Mouse (Mus musculus) forebrain, embryonic 11.5 days (tissue): ENCODE results near the gene Figla. TPM values are rescaled to one million over a fixed set of nuclear protein-coding genes. Genes with fewer than 3 reads are reported as not detected.

Experiments
- ATAC-seq: fragments of 200-750 bp; cut with Nextera tagmentation; replicated peaks from 2 replicates; pipeline ENCODE4 v1.8.0; 2017; ENCODE audit warnings: moderate TSS enrichment; ENCODE audit not compliant: low FRiP score
- DNase-seq: peaks from one replicate; pipeline ENCODE4 v3.0.0-alpha.2; 2017; ENCODE audit warnings: low spot score
- H3K27ac ChIP-seq: fragments of 300-500 bp; sonication (generic); 2 replicates; pipeline ENCODE4 v1.5.1; 2014; ENCODE audit warnings: low read depth, low read length
- H3K27me3 ChIP-seq: fragments of 300-500 bp; sonication (generic); 2 replicates; pipeline ENCODE4 v1.6.1; 2014; ENCODE audit warnings: mild to moderate bottlenecking, low read length, mixed read lengths; ENCODE audit not compliant: control insufficient read depth, insufficient read depth
- H3K36me3 ChIP-seq: fragments of 300-500 bp; sonication (generic); 2 replicates; pipeline ENCODE4 v1.6.1; 2014; ENCODE audit warnings: mild to moderate bottlenecking, low read length, moderate library complexity, mixed read lengths; ENCODE audit not compliant: control insufficient read depth, insufficient read depth
- H3K4me1 ChIP-seq: fragments of 300-500 bp; sonication (generic); replicated peaks from 2 replicates; pipeline ENCODE4 v1.6.1; 2014; ENCODE audit warnings: low read length, mixed read lengths; ENCODE audit not compliant: control insufficient read depth, insufficient read depth
- H3K4me2 ChIP-seq: fragments of 300-500 bp; sonication (generic); 2 replicates; pipeline ENCODE4 v1.6.1; 2014; ENCODE audit warnings: low read depth, mild to moderate bottlenecking, low read length, moderate library complexity, mixed read lengths; ENCODE audit not compliant: severe bottlenecking
- H3K4me3 ChIP-seq: fragments of 300-500 bp; sonication (generic); 2 replicates; pipeline ENCODE4 v1.5.1; 2014; ENCODE audit warnings: low read depth, low read length
- H3K9ac ChIP-seq: fragments of 300-500 bp; sonication (generic); 2 replicates; pipeline ENCODE4 v1.6.1; 2014; ENCODE audit warnings: low read length
- H3K9me3 ChIP-seq: fragments of 300-500 bp; sonication (generic); 2 replicates; pipeline ENCODE4 v1.6.1; 2016; ENCODE audit warnings: low read length, mixed read lengths; ENCODE audit not compliant: control insufficient read depth
- WGBS: fragments of 180-500 bp; shearing (Covaris S2); extraction: QIAGEN DNeasy Blood & Tissue Kit; methylation state at CpG from one replicate; pipeline ENCODE4 v1.1.7; 2014; 5-methylcytosine and 5-hydroxymethylcytosine counted together
- polyA plus RNA-seq: library from polyadenylated mRNA; unstranded; fragments of >200 nt; fragmentation: Nextera tagmentation; extraction: Ambion mirVana; gene quantifications from 2 replicates; pipeline ENCODE4 v1.2.1, GENCODE M21; 2014

The Figla gene
- polyA plus RNA-seq, 1 experiment from 2014 or later = not detected

- no peaks in the 10 kb centered on the region for H3K9me3 ChIP-seq
- H3K27ac ChIP-seq = no peak overlapping the region
- no peaks in the 10 kb centered on the region for H3K36me3 ChIP-seq
- no peak overlapping the region for H3K9ac ChIP-seq
- no peak overlapping the region for H3K4me2 ChIP-seq
- no peaks in the 10 kb centered on the region for H3K27me3 ChIP-seq
- no peak overlapping the region for H3K4me3 ChIP-seq
- 81% methylated on average over 4 of the region's 4 CpGs for WGBS
- H3K4me1 ChIP-seq = no peaks in the 10 kb centered on the region
- ATAC-seq (no peak), DNase-seq (peak; percentile 25)
Observed at GRCm38 (mm10) chr6:86019415-86020237, 3.7 kb downstream of the Figla start.

- Histone ChIP-seq H3K4me3 (no peak overlapping the region), H3K4me1 (no peaks in the 10 kb centered on the region), H3K4me2 (no peak overlapping the region), H3K36me3 (no peaks in the 10 kb centered on the region), H3K27me3 (no peaks in the 10 kb centered on the region), H3K9ac (no peak overlapping the region), H3K9me3 (no peaks in the 10 kb centered on the region), H3K27ac (no peak overlapping the region)
- DNase-seq (peak; percentile 58), ATAC-seq (no peak)
- WGBS = 16% methylated on average over 3 of the region's 3 CpGs
Observed at GRCm38 (mm10) chr6:86020948-86021347, 5.0 kb downstream of the Figla start.

GRCm38 (mm10) chr6:86026632-86027292 lies 10.8 kb downstream of the Figla start:
- Histone ChIP-seq H3K36me3 (no peaks in the 10 kb centered on the region), H3K9ac (no peak overlapping the region), H3K4me3 (no peak overlapping the region), H3K4me1 (peaks cover 2% of the 10 kb centered on the region; the same call in 1 of the 2 replicates), H3K4me2 (no peak overlapping the region), H3K27ac (no peak overlapping the region), H3K27me3 (no peaks in the 10 kb centered on the region; the same call in 1 of the 2 replicates), H3K9me3 (no peaks in the 10 kb centered on the region)
- 84% methylated on average over 8 of the region's 8 CpGs for WGBS
- no peak for ATAC-seq
- no peak for DNase-seq

GRCm38 (mm10) chr6:86028150-86028549 lies 12.2 kb downstream of the Figla start:
- DNase-seq (no peak), ATAC-seq (peak; percentile 53; the same call in 1 of the 2 replicates)
- H3K9ac ChIP-seq = peak overlapping the region; percentile 90
- H3K36me3 ChIP-seq = no peaks in the 10 kb centered on the region
- WGBS = 67% methylated on average over 2 of the region's 2 CpGs
- no peaks in the 10 kb centered on the region for H3K9me3 ChIP-seq
- H3K4me1 ChIP-seq = peaks cover 2% of the 10 kb centered on the region; the same call in 1 of the 2 replicates
- peak overlapping the region; percentile 84 for H3K4me2 ChIP-seq
- no peaks in the 10 kb centered on the region; the same call in 1 of the 2 replicates for H3K27me3 ChIP-seq
- H3K4me3 ChIP-seq = peak overlapping the region; percentile 71
- peak overlapping the region; percentile 72 for H3K27ac ChIP-seq

GRCm38 (mm10) chr6:86028601-86029322 lies 12.8 kb downstream of the Figla start, which contains the start of gene Add2:
Gene Add2 (plus strand): TSS chr6:86028681.
- no peaks in the 10 kb centered on the region for H3K36me3 ChIP-seq
- H3K4me1 ChIP-seq = peaks cover 2% of the 10 kb centered on the region; the same call in 1 of the 2 replicates
- peak within 1 kb of the TSS; percentile 72 for H3K27ac ChIP-seq
- under 1% methylated on average over 56 of the region's 56 CpGs for WGBS
- H3K9me3 ChIP-seq = no peaks in the 10 kb centered on the region
- H3K4me2 ChIP-seq = peak within 1 kb of the TSS; percentile 84
- ATAC-seq (peak; percentile 87), DNase-seq (peak; percentile 88)
- peak within 1 kb of the TSS; percentile 90 for H3K9ac ChIP-seq
- no peaks in the 10 kb centered on the region; the same call in 1 of the 2 replicates for H3K27me3 ChIP-seq
- H3K4me3 ChIP-seq = peak within 1 kb of the TSS; percentile 71

GRCm38 (mm10) chr6:86029323-86029713 lies 13.3 kb downstream of the Figla start:
- H3K9ac ChIP-seq = peak overlapping the region; percentile 90
- 3% methylated on average over 6 of the region's 6 CpGs for WGBS
- no peaks in the 10 kb centered on the region for H3K36me3 ChIP-seq
- peak overlapping the region; percentile 72; the same call in 1 of the 2 replicates for H3K27ac ChIP-seq
- no peaks in the 10 kb centered on the region; the same call in 1 of the 2 replicates for H3K27me3 ChIP-seq
- no peaks in the 10 kb centered on the region for H3K9me3 ChIP-seq
- DNase-seq (no peak), ATAC-seq (no peak; the same call in 1 of the 2 replicates)
- H3K4me2 ChIP-seq = peak overlapping the region; percentile 84
- H3K4me1 ChIP-seq = peaks cover 2% of the 10 kb centered on the region; the same call in 1 of the 2 replicates
- H3K4me3 ChIP-seq = peak overlapping the region; percentile 71

GRCm38 (mm10) chr6:86031527-86031926 lies 15.6 kb downstream of the Figla start:
- Histone ChIP-seq H3K36me3 (no peaks in the 10 kb centered on the region), H3K9me3 (no peaks in the 10 kb centered on the region), H3K4me3 (no peak overlapping the region), H3K27ac (no peak overlapping the region), H3K4me1 (peaks cover 2% of the 10 kb centered on the region; the same call in 1 of the 2 replicates), H3K4me2 (no peak overlapping the region), H3K27me3 (no peaks in the 10 kb centered on the region; the same call in 1 of the 2 replicates), H3K9ac (no peak overlapping the region)
- 86% methylated on average over 2 of the region's 2 CpGs for WGBS
- ATAC-seq = no peak
- no peak for DNase-seq

GRCm38 (mm10) chr6:86033635-86034034 lies 17.7 kb downstream of the Figla start:
- Histone ChIP-seq H3K9ac (no peak overlapping the region), H3K36me3 (no peaks in the 10 kb centered on the region), H3K9me3 (no peaks in the 10 kb centered on the region), H3K4me1 (peaks cover 2% of the 10 kb centered on the region; the same call in 1 of the 2 replicates), H3K27ac (no peak overlapping the region), H3K4me2 (no peak overlapping the region), H3K27me3 (no peaks in the 10 kb centered on the region), H3K4me3 (no peak overlapping the region)
- DNase-seq (no peak), ATAC-seq (no peak)
- WGBS = 94% methylated on average over 1 of the region's 1 CpGs
